Mouse (Mus musculus) MEL (cell line): ENCODE measurements at regions not wholly inside any gene's neighbourhood (a gene's known extent, or its start where the extent isn't known, plus 50 kb on each side); places are given as distances from the start of the nearest gene placed in this dataset.

Experiments
- DNase-seq: peaks from one replicate; pipeline ENCODE4 v3.0.0; 2011; ENCODE audit warnings: low read depth, low spot score
- H3K27ac ChIP-seq: 2 replicates; pipeline ENCODE4 v1.5.1; 2012; ENCODE audit warnings: low read depth, mild to moderate bottlenecking, control low read depth, low read length, moderate library complexity; ENCODE audit not compliant: control insufficient read depth
- H3K27me3 ChIP-seq, 2 experiments: fragments of 150-350 bp in 1 of 2; sonication (generic) in 1 of 2; 2 replicates each; pipeline ENCODE4 v1.6.1; 2012; ENCODE audit warnings: low read length in 2 of 2, mild to moderate bottlenecking in 2 of 2, improper control_type of control experiment in 1 of 2, moderate library complexity in 1 of 2; ENCODE audit not compliant: insufficient read depth in 2 of 2, control insufficient read depth in 1 of 2
- H3K36me3 ChIP-seq, 2 experiments: 2 replicates each; pipeline ENCODE4 v1.6.1; 2012 to 2014; ENCODE audit warnings: low read length in 2 of 2, improper control_type of control experiment in 1 of 2, inconsistent platforms in 1 of 2, mild to moderate bottlenecking in 1 of 2; ENCODE audit not compliant: insufficient read depth in 2 of 2, control insufficient read depth in 1 of 2
- H3K4me1 ChIP-seq, 2 experiments: fragments of 150-350 bp in 1 of 2; sonication (generic) in 1 of 2; 2 replicates each; pipeline ENCODE4 v1.6.1; 2012; ENCODE audit warnings: low read length in 2 of 2, improper control_type of control experiment in 1 of 2, mild to moderate bottlenecking in 1 of 2; ENCODE audit not compliant: insufficient read depth in 2 of 2, control insufficient read depth in 1 of 2
- H3K4me3 ChIP-seq, 2 experiments: fragments of 150-350 bp in 1 of 2; sonication (generic) in 1 of 2; 2 replicates each; pipeline ENCODE4 v1.5.1; 2012; ENCODE audit warnings: low read depth in 2 of 2, low read length in 2 of 2, mild to moderate bottlenecking in 2 of 2, moderate library complexity in 2 of 2, control low read depth in 1 of 2, improper control_type of control experiment in 1 of 2; ENCODE audit not compliant: control insufficient read depth in 1 of 2, insufficient read depth in 1 of 2
- H3K79me2 ChIP-seq: 2 replicates; pipeline ENCODE4 v1.6.1; 2012; ENCODE audit warnings: mild to moderate bottlenecking, low read length, moderate library complexity; ENCODE audit not compliant: control insufficient read depth, poor library complexity, insufficient read depth
- H3K9ac ChIP-seq: 2 replicates; pipeline ENCODE4 v1.6.1; 2012; ENCODE audit warnings: low read depth, mild to moderate bottlenecking, control low read depth, low read length, moderate library complexity; ENCODE audit not compliant: control insufficient read depth, poor library complexity, severe bottlenecking
- H3K9me3 ChIP-seq: fragments of 150-350 bp; sonication (generic); replicated peaks from 2 replicates; pipeline ENCODE4 v1.6.1; 2012; ENCODE audit warnings: mild to moderate bottlenecking, low read length, improper control_type of control experiment, moderate library complexity; ENCODE audit not compliant: insufficient read depth
- CHD1 ChIP-seq: IDR thresholded peaks from 2 replicates; pipeline ENCODE4 v1.6.1; 2012; ENCODE audit warnings: low read depth, mild to moderate bottlenecking, inconsistent platforms, low read length, improper control_type of control experiment
- E2F4 ChIP-seq: IDR thresholded peaks from 2 replicates; pipeline ENCODE4 v1.6.1; 2011; ENCODE audit warnings: low read depth, low read length, improper control_type of control experiment, borderline replicate concordance
- ELF1 ChIP-seq: IDR thresholded peaks from 2 replicates; pipeline ENCODE4 v1.6.1; 2014; ENCODE audit warnings: low read depth, mild to moderate bottlenecking, inconsistent platforms, low read length, improper control_type of control experiment, moderate library complexity
- EP300 ChIP-seq, 2 experiments: IDR thresholded peaks; 2 replicates each; pipeline ENCODE4 v1.6.1; 2011; ENCODE audit warnings: improper control_type of control experiment in 2 of 2, low read length in 2 of 2, low read depth in 1 of 2, mild to moderate bottlenecking in 1 of 2
- GATA1 ChIP-seq: IDR thresholded peaks from 2 replicates; pipeline ENCODE4 v1.6.1; 2011; ENCODE audit warnings: low read depth, low read length, improper control_type of control experiment
- HCFC1 ChIP-seq: IDR thresholded peaks from 2 replicates; pipeline ENCODE4 v1.6.1; 2012; ENCODE audit warnings: low read depth, mild to moderate bottlenecking, inconsistent platforms, low read length, improper control_type of control experiment, moderate library complexity
- JUND ChIP-seq: IDR thresholded peaks from 2 replicates; pipeline ENCODE4 v1.6.1; 2011; ENCODE audit warnings: low read depth, mild to moderate bottlenecking, improper control_type of control experiment, low read length
- MAFK ChIP-seq: IDR thresholded peaks from 2 replicates; pipeline ENCODE4 v1.6.1; 2011; ENCODE audit warnings: low read depth, mild to moderate bottlenecking, low read length, improper control_type of control experiment, borderline replicate concordance
- MAZ ChIP-seq: IDR thresholded peaks from 2 replicates; pipeline ENCODE4 v1.6.1; 2012; ENCODE audit warnings: low read depth, mild to moderate bottlenecking, inconsistent platforms, low read length, improper control_type of control experiment
- MEF2A ChIP-seq: IDR thresholded peaks from 2 replicates; pipeline ENCODE4 v1.6.1; 2014; ENCODE audit warnings: low read depth, mild to moderate bottlenecking, inconsistent platforms, low read length, improper control_type of control experiment; ENCODE audit not compliant: poor library complexity, insufficient replicate concordance, severe bottlenecking; ENCODE audit errors: extremely low read depth
- MXI1 ChIP-seq: IDR thresholded peaks from 2 replicates; pipeline ENCODE4 v1.6.1; 2011; ENCODE audit warnings: mild to moderate bottlenecking, low read depth, low read length, improper control_type of control experiment
- MYB ChIP-seq: IDR thresholded peaks from 2 replicates; pipeline ENCODE4 v1.6.1; 2011; ENCODE audit warnings: mild to moderate bottlenecking, low read depth, low read length, improper control_type of control experiment
- NELFE ChIP-seq: IDR thresholded peaks from 2 replicates; pipeline ENCODE4 v1.6.1; 2011; ENCODE audit warnings: low read depth, low read length, improper control_type of control experiment
- POLR2AphosphoS2 ChIP-seq: IDR thresholded peaks from 2 replicates; pipeline ENCODE4 v1.6.1; 2011; ENCODE audit warnings: low read length, improper control_type of control experiment
- RCOR1 ChIP-seq: IDR thresholded peaks from 2 replicates; pipeline ENCODE4 v1.6.1; 2012; ENCODE audit warnings: low read depth, mild to moderate bottlenecking, inconsistent platforms, low read length, improper control_type of control experiment
- TAL1 ChIP-seq: IDR thresholded peaks from 2 replicates; pipeline ENCODE4 v1.6.1; 2012; ENCODE audit warnings: mild to moderate bottlenecking, inconsistent platforms, low read length, moderate library complexity, mixed read lengths
- TCF12 ChIP-seq: IDR thresholded peaks from 2 replicates; pipeline ENCODE4 v1.6.1; 2014; ENCODE audit warnings: low read depth, mild to moderate bottlenecking, inconsistent platforms, low read length, improper control_type of control experiment, moderate library complexity
- UBTF ChIP-seq: IDR thresholded peaks from 2 replicates; pipeline ENCODE4 v1.6.1; 2012; ENCODE audit warnings: low read depth, mild to moderate bottlenecking, inconsistent platforms, low read length, improper control_type of control experiment, moderate library complexity, borderline replicate concordance; ENCODE audit not compliant: insufficient read depth
- USF2 ChIP-seq, 2 experiments: IDR thresholded peaks; 2 replicates each; pipeline ENCODE4 v1.6.1; 2011 to 2012; ENCODE audit warnings: improper control_type of control experiment in 2 of 2, low read length in 2 of 2, borderline replicate concordance in 1 of 2, inconsistent platforms in 1 of 2, low read depth in 1 of 2, mild to moderate bottlenecking in 1 of 2; ENCODE audit not compliant: insufficient read depth in 1 of 2
- ZMIZ1 ChIP-seq: IDR thresholded peaks from 2 replicates; pipeline ENCODE4 v1.6.1; 2012; ENCODE audit warnings: low read depth, mild to moderate bottlenecking, inconsistent platforms, low read length, improper control_type of control experiment, moderate library complexity

DNA sequence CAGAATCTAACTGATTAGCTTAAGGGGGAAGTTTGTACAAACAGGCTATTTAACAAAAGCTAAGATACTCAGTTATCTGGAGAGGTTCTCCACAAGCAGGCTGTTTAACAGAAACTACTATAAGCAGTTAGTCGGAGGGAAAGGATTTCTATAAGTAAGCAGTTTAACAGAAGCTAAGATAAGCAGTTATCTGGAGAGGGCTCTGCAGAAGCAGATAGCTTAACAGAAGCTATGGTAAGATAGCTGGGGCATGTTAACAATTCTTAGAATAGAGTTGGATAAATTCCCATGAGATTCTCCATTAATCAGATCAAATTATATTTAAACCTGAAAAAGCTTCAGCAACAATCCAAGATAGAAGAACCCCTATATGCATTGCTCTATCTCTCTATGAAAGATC is 1482.6 kb downstream of the Diaph2 start:
- no peaks in the 10 kb centered on the region for H3K27me3 ChIP-seq
- H3K4me3 ChIP-seq: no peak overlapping the region
- peak overlapping the region; percentile 80 for H3K27ac ChIP-seq
- H3K9me3 ChIP-seq: no peaks in the 10 kb centered on the region
- no peaks in the 10 kb centered on the region for H3K79me2 ChIP-seq
- DNase-seq: peak; percentile 84
- H3K9ac ChIP-seq: no peak overlapping the region
- H3K4me1 ChIP-seq: peaks cover 5 to 13% of the 10 kb centered on the region in 2 experiments
- peaks cover 0 to 25% of the 10 kb centered on the region in 2 experiments; a peak in 2 of 4 replicates for H3K36me3 ChIP-seq
- TF ChIP-seq GATA1 (peak; percentile 100), TAL1 (peak; percentile 65), ELF1 (no peak)
- TF ChIP-seq, all 39 proteins: peak for 2

- Histone ChIP-seq H3K36me3 (peaks cover 0 to 10% of the 10 kb centered on the region in 2 experiments; a peak in 2 of 4 replicates), H3K27me3 (no peaks in the 10 kb centered on the region), H3K79me2 (no peaks in the 10 kb centered on the region), H3K9me3 (no peaks in the 10 kb centered on the region), H3K9ac (no peak overlapping the region), H3K27ac (no peak overlapping the region), H3K4me3 (no peak overlapping the region), H3K4me1 (no peaks in the 10 kb centered on the region)
- TF ChIP-seq EP300 (IDR thresholded peaks at IDR 0.05; ENCODE audit: low read depth in 1 of 2, low read length in 2 of 2): peak; percentile 56 to 65
- TF ChIP-seq POLR2AphosphoS2: no peak
- peak; percentile 47; the same call in 1 of the 2 replicates for TF ChIP-seq TCF12
- peak; percentile 48; the same call in 1 of the 2 replicates for TF ChIP-seq GATA1
- peak; percentile 39 for DNase-seq
These were observed 1528.0 kb downstream of the Diaph2 start for GRCm38 (mm10) chrX:131277555-131277954.

- Histone ChIP-seq H3K9ac (no peak overlapping the region), H3K9me3 (no peaks in the 10 kb centered on the region), H3K27me3 (no peaks in the 10 kb centered on the region), H3K79me2 (no peaks in the 10 kb centered on the region), H3K27ac (no peak overlapping the region), H3K4me3 (no peak overlapping the region), H3K4me1 (no peaks in the 10 kb centered on the region), H3K36me3 (no peaks in the 10 kb centered on the region)
- TF ChIP-seq POLR2AphosphoS2: no peak
- no peak for TF ChIP-seq RCOR1
- TF ChIP-seq USF2 (IDR thresholded peaks at IDR 0.05; ENCODE audit: borderline replicate concordance in 1 of 2, insufficient read depth in 1 of 2, low read depth in 1 of 2, low read length in 2 of 2): no peak
- TF ChIP-seq MAFK: no peak
- no peak for TF ChIP-seq MEF2A
- no peak for TF ChIP-seq MAZ
- TF ChIP-seq E2F4: no peak
- no peak for TF ChIP-seq TCF12
- no peak for TF ChIP-seq ZMIZ1
- TF ChIP-seq CHD1: no peak
- TF ChIP-seq MYB: no peak
- TF ChIP-seq HCFC1: no peak
- TF ChIP-seq JUND: no peak
- TF ChIP-seq GATA1: no peak
- no peak for TF ChIP-seq UBTF
- no peak for TF ChIP-seq NELFE
- TF ChIP-seq ELF1: no peak
- no peak for TF ChIP-seq MXI1
- DNase-seq: no peak
These were observed 1562.8 kb downstream of the Diaph2 start for GRCm38 (mm10) chrX:131312326-131312725.
